Mouse (Mus musculus) adrenal gland, adult (tissue): ENCODE measurements around the gene Slc46a2.
A peak's percentile ranks its signal among the peaks of the same experiment; 100 is the strongest.

Source experiments
- DNase-seq, 2 experiments: peaks; one replicate each; pipeline ENCODE4 v3.0.0; 2022 to 2023; ENCODE audit warnings: low spot score in 1 of 2; ENCODE audit not compliant: inconsistent age in 2 of 2

Slc46a2 gene

GRCm38 (mm10) chr4:59891723-59892416 is 23.0 kb downstream of the Slc46a2 start:
- no peak for DNase-seq

DNA sequence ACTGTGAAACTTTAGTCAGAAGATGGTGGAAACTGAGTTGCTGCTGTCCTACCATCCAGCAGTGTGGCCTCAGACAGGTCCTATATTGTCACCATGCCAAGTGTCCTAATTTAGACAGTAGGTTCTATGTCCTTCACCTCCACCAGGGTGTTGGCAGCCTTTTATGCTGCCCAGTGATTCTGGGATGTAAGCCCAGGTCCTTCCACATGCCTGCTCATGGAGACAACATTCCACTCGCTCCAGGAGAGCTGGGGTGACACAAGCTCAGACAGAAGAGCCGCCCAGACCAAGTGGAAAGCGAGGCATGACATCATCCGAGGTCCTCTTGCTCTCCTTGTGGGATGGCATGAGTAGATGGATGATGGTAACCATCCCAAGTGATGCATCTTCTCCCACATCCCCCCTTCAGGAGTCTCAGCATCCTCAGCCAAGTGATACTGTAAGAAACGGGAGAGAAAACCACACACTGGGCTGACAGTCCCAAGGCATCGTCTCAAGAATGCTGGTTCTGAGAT is 24.7 kb downstream of the Slc46a2 start:
- no peak for DNase-seq

DNA sequence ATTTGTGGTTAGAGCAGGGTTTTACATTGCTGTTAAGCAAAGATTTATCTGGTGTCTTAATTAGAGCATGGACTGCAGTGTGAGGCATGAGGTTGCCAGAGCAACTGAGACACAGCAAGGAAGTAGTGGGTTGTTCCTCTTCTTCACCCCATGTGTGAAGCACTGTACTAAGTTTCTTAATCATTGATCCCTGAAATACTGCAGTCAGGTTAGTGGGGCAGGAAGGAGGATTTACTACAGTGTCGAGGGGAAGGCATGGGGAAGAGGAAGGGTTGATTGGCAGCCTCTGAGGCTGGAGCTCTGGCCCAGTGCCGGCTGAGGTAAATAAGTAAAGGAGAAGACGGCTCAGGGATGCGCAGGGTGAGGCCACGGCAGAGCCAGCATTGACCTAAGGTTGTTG is 26.8 kb downstream of the Slc46a2 start:
- DNase-seq: no peak

DNA sequence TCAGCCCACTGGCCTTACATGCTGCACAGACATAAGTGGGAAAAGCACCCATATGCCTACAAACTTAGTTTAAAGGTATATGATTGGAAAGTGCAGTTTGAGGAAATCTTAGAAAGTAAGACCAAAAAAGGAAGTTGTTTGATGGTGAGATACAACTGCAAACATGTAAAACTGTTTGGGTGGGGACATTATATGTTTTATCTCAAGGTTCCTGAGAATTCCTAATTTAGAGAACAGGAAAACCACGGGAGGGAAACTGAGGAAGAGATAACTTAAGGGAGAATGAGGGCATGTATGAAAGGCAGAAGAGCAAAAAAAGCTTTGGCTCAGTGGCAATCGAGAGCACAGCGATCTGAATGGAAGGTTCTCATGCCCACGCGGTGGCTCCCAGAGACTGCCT is 27.8 kb downstream of the Slc46a2 start:
- DNase-seq: no peak

GRCm38 (mm10) chr4:59886281-59886680 is 28.6 kb downstream of the Slc46a2 start:
- DNase-seq: no peak

- DNase-seq: no peak
Measured at GRCm38 (mm10) chr4:59884136-59884696, 30.6 kb downstream of the Slc46a2 start.

- no peak for DNase-seq
Measured at GRCm38 (mm10) chr4:59881210-59881609, 33.6 kb downstream of the Slc46a2 start.

DNA sequence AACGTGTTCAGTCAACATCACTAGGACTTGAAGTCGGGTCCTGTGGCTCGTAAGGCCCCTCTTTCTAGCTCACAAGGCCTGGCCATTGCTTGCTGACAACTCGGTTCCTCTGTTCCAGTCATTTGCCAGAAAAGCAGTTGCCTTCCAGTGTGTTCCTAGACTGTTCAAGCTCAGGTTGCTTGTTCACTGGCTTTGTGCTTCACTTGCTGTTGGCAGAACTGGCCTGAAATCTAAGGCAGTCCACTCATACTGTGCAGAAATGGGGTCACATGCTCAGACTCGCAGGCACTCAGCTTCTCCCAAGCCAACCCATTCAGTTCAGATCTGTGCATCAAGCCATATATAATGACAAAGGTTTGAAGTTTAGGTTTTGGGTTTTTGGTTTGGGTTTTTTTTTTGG is 34.1 kb downstream of the Slc46a2 start:
- no peak for DNase-seq

- no peak for DNase-seq
Measured at GRCm38 (mm10) chr4:59879444-59879843, 35.4 kb downstream of the Slc46a2 start.

DNA sequence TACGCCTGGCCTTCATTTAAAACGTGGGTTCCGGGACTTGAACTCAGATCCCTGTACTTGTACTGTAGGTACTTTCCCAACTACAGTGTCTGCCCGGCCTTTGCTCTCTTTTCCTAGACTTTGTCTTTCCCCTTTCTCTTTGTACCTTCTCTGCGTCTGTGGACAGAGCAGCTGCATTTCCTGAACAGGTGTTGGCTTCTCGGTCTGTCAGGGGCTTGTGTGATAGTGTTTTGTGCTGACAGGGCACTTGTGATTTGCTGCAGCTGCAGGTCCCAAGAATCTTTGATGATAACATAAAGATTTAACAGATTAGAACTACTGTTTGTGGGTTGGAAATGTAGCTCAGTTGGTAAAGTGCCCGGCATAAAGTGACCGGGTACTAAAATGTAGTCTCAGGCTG is 36.3 kb downstream of the Slc46a2 start:
- DNase-seq: no peak

- DNase-seq: no peak
Measured at GRCm38 (mm10) chr4:59877025-59877424, 37.8 kb downstream of the Slc46a2 start.

DNA sequence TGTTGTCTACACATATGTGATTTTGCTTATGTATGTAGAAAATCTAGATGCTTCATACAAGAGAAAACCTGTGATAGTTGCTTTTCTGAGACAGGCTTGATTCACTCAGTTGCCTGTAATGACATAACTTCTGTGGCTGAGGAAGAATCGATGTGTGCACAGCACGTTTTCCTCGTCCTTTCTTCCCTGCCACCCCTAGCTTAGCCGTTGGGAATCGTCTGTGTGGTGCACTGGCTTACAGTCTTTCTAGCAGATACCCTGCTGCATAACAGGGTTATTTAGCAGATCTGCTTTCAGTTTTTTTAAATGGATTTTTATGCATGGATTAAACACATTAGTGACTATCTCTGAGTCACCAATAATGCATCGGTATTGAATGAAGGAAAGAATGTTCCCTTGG is 38.3 kb downstream of the Slc46a2 start:
- DNase-seq: no peak

GRCm38 (mm10) chr4:59873830-59874229 is 41.0 kb downstream of the Slc46a2 start:
- DNase-seq: no peak

GRCm38 (mm10) chr4:59873240-59873639 is 41.6 kb downstream of the Slc46a2 start:
- no peak for DNase-seq

DNA sequence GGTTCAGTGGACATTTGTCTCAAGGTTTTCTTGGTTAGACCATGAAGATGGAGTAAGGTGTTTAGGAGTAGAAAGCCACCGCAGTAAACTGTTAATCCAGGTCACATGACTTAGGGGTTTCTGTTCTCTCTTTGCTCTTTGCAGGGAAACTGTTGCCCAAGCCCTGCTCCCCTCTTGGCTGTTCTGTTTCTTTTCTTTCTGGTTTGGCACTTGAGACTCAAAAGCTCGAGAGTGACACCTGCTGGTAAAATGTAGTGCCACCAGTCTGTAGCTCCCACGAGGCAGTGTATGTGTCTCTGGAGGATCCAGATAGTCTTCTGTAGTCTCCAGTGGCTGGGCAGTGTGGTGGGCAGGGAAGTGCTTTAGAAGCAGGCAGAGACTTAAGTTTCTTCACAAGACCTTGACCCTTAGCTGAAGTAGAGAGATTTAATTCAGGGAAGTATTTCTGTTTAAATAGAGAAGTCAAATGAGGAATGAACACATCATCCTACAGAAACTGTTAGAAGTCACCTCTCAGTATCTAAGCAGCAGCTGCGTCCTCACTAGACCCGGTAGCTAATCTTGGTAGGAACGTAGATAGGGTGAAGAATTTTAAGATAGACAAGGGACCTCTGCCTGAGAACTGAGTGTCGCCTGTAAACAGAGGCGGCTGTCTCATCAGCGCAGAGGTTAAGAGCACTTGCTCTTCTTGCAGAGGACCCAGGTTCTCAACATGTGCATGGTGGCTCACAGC is 43.8 kb downstream of the Slc46a2 start:
- peak; percentile 66 to 90 for DNase-seq

DNA sequence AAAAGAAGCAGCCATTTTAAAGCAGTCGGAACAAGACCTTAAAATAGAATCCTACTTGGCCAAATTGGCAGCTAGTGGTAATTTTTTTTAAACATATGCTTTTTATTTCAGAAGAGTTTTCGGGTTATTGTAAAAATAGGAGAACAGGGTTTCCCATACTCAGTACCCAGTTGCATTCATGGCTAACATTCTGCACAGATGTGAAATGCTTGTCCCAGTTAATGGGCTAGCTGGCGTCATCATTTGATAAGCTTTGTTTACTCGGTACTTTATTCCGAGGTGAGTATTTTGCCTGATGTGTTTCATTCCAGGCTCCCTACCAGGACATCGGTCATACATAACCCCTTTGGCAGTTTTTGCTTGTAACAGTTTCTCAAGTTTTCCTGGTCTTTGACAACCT is 44.4 kb downstream of the Slc46a2 start:
- DNase-seq: no peak

- DNase-seq: peak; percentile 38 to 67
Measured at GRCm38 (mm10) chr4:59869488-59870057, 45.3 kb downstream of the Slc46a2 start.

- no peak for DNase-seq
Measured at GRCm38 (mm10) chr4:59868086-59868485, 46.8 kb downstream of the Slc46a2 start.

DNA sequence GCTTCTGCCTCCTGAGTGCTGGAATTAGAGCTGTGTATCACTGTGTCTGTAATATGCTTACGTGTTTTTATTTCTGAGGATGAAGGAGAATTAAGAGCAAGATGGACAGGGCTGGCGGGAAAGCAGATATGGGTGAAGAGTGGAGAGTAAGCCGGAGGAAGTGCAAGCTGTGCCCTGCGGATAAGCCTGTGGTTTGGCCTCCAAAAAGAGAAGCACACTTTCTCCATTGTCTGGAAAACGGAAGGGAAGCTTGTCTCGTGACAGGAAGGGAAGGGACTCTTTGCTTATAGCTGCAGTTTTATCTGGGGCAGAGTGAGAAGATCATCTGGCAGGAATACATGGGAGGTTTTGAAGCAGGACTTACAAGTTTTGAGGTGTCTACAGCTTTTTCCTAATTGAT is 51.0 kb downstream of the Slc46a2 start:
- peak; percentile 20 to 43 for DNase-seq

GRCm38 (mm10) chr4:59862335-59862734 is 52.5 kb downstream of the Slc46a2 start:
- no peak for DNase-seq

- no peak for DNase-seq
Measured at GRCm38 (mm10) chr4:59861871-59862270, 53.0 kb downstream of the Slc46a2 start.

GRCm38 (mm10) chr4:59860431-59860830 is 54.4 kb downstream of the Slc46a2 start:
- no peak for DNase-seq
